Mouse (Mus musculus) cerebellum, adult 9-11 months (tissue): ENCODE measurements at regions not wholly inside any gene's neighbourhood (a gene's known extent, or its start where the extent isn't known, plus 50 kb on each side); places are given as distances from the start of the nearest gene placed in this dataset.
"Not testable (repeated sequence)": the region's sequence is repeated elsewhere in the genome, so short reads cannot be mapped to it uniquely, and the experiment has no call there.

Experiments used
- DNase-seq: peaks from one replicate; pipeline ENCODE4 v3.0.0; 2022

DNA sequence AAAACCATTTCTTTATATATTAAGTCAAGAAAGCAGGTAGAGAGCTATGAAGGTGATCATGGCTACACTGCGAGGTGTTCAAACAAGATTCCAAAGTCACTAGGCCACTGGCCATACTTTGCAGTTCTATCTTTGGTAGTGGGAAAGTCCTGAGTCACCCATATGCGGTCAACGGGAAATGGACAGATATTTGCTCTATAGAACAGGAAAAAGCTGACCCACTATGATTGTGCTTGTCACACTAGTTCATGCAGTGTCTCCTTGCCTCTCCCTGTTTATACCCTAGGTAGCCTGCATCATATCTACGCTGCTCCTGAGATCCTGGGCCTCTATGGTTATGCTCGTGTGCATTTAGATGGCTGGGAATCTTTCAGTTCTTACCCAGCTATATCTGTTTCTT is 188.9 kb upstream of the Pfkp start:
- DNase-seq = no peak

DNA sequence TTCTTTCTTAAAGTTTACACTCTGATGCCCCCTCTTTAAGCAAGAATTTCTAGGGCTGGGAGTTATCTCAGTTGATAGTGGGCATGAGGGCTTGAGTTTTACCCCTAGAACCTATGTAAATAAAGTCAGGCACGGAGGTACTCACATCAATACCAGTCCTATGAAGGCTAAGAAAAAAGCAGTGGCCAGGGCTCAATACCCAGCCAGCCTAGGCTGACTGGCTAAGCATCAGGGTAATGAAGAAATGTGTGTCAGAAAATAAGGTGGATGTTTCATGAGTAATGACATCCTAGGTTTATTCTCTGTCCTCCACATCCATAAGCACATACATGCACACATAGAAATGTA is 188.5 kb upstream of the Pfkp start:
- DNase-seq = no peak

- peak; percentile 6 for DNase-seq
Observed at GRCm38 (mm10) chr13:6836351-6837074, 187.9 kb upstream of the Pfkp start.

GRCm38 (mm10) chr13:6829882-6830281 is 181.3 kb upstream of the Pfkp start:
- DNase-seq = no peak

GRCm38 (mm10) chr13:6829346-6829745 is 180.8 kb upstream of the Pfkp start:
- DNase-seq = no peak

- not testable (repeated sequence) for DNase-seq
Observed at GRCm38 (mm10) chr13:6828601-6829330, 180.2 kb upstream of the Pfkp start.

DNA sequence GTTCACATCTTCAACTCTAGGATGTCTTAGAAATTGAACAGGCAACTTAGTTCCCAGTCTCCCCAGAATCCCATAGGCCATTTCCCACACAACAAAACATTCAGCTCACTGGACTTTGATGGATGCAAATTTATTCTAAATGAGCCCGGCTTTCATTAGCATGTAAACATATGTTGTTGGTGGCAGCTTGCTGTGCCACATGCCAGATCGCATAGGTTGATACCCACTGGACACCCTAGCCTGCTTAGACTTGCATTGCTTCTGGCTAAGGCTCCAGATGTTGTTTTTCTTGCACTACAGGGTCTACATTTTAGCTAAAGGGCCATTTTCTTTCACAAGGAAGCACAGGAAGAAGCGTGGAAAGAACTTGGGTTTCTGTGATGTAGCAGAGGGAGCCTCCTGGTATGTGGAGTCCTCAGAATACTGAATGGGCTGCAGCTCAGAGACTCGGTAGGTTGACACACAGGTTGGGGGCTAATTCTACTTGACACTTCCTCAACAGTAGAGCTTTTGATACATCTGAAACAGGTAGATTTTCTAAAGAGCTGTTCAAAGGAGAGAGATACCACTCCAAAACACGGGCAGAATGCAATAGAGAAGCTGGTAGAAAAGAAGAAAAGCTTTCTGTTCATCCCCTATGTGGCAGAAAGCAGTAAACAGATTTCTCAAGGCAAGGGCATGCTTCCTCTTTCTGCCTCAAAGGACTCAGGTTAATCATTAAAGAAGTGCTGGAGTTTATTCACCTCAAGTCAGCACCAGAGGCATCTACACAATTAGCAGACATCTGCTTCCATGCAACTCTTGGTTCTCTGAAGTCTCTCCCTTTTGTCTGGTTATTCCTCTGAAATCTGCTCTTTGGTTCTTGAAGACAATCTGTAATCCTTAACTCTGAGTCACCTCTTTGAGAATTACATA is 153.9 kb upstream of the Pfkp start:
- DNase-seq = no peak

GRCm38 (mm10) chr13:6767936-6768588 is 119.5 kb upstream of the Pfkp start:
- DNase-seq = no peak

GRCm38 (mm10) chr13:6757151-6757550 is 108.6 kb upstream of the Pfkp start:
- no peak for DNase-seq

GRCm38 (mm10) chr13:6751599-6751998 is 103.0 kb upstream of the Pfkp start:
- no peak for DNase-seq

GRCm38 (mm10) chr13:6751149-6751548 is 102.6 kb upstream of the Pfkp start:
- no peak for DNase-seq

DNA sequence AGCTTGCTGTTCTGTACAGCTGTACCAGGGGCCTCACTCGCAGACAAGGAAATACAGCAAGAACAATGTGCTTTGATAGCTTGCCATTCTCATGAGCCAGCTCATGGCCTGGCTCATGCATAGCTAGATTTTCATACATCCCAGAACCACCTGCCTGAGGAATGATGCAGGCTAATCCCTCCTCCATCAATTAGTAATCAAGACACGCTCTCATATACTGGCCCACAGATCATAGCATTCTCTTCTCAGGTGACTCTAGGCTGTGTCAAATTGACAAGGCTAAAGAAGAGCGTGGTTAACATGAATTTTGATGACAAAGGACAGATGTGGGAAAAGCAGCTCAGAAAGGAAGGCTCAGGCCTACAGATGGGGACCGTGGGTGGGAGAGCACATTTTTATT is 93.3 kb upstream of the Pfkp start:
- no peak for DNase-seq

DNA sequence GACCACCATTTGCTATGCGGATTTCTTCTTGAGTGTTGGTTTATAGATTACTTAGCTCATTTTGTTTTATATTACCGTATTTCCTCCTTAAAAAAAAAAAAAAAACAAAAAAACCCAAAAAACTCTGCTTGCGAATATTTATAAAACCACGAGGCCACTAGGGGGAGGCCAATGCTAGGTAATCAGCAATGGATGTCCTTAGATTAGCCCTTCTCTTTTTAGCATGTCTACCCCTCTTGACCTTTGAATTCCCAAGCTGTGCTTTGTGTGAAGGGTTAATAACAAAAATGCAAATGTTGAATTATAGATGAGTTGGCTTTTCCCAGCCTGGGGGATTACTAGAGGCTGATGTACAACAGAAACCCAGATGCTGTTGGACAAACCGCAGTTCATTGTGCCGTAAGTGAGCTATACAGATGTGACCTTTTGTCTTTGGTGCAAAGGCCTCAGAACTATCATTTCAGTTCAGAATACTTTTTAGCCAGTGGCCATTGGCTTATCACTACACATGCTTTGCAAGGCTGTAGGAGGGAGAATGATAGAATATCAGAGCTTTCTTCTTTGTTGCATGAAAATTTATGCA is 88.5 kb upstream of the Pfkp start:
- no peak for DNase-seq
